Mouse (Mus musculus) yolk sac, embryonic 10.5 days (tissue): Measurements from ENCODE around the gene Rps6ka5.

Experiments used
- DNase-seq: peaks from one replicate; pipeline ENCODE4 v3.0.0-alpha.2; 2017; ENCODE audit warnings: low spot score

Gene Rps6ka5

DNA sequence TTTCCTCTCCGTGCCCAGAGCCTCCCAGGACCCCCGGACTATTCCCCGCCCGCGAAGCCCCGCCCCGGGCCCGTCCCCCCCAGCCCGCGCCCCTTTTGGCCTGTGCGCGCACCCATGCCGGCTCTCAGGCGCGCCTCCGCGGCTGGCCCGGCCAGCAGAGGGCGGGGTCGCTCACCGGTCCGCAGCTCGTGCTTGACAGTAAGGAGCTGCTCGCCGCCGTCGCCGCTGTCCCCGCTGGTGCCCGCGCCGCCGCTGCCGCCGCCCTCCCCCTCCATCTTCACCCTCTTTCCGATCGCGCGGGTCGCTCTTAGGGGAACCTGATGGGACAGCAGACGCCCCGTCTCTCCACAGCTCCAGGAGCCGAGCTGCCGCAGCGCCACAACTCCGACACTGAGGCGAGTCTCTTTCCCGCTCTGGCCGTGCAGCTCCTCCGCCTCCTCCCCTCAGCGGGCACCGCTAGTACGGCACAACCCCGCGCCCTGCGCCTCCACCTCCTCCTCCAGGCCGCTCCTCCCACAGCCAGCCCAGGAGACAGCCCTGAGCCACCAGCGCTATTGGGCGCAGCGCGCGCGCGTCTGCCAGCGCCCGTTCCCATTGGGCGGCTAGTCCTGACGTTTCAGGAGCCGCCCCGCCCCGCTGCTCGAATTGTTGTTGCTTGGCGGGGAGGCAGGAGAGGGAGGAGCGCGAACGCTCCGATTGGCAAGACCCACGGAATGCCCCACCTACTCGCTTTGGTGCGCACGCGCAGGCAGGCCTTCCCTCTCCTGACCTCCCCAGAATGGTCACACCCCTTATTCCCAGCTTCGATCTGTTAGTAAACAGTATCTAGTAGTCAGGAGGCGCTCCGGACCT, 2.0 kb downstream of the Rps6ka5 start:
- DNase-seq, result peak; percentile 100

GRCm38 (mm10) chr12:100724182-100724581, 2.6 kb downstream of the Rps6ka5 start:
- no peak for DNase-seq

DNA sequence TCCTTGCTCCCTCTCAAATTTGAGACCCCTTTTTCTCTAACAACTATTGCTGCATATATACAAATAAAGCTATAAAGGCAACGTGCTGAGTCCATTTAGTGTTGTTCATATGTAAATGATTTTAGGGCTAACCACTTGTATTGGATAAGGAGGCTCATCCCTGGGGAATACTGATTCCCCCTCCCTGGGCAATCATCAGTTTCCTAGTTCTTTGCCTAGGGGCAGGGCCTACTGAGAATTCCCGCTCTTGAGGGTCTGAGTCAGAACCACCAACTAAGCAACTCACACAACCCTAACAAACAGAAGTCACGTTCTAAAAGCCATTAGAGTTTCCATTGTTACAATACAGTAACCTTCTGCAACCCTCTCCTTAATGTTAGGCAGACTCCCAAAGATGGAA, 6.0 kb downstream of the Rps6ka5 start:
- DNase-seq, result no peak

- no peak for DNase-seq
Measured at GRCm38 (mm10) chr12:100717446-100717845, 9.3 kb downstream of the Rps6ka5 start.

DNA sequence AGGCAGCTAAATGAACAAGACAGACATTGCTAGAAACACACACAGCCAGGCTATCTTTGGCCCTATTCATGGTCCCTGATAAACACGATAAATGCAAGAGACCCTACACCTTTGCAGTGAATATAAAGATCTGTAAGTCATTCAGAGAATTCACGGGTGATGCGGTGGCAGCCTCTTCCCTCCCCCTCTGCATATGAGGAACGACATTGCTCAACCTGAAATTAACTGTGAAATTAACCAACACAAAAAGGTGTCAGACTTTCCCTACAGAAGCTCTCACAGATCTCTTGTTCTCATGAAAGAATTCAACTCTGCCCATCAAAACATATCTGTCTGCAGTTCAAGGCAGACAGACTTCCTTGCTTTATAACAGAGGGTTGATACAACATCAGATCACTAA, 9.8 kb downstream of the Rps6ka5 start:
- no peak for DNase-seq

- DNase-seq, result no peak
Measured at GRCm38 (mm10) chr12:100711819-100712218, 15.0 kb downstream of the Rps6ka5 start.

DNA sequence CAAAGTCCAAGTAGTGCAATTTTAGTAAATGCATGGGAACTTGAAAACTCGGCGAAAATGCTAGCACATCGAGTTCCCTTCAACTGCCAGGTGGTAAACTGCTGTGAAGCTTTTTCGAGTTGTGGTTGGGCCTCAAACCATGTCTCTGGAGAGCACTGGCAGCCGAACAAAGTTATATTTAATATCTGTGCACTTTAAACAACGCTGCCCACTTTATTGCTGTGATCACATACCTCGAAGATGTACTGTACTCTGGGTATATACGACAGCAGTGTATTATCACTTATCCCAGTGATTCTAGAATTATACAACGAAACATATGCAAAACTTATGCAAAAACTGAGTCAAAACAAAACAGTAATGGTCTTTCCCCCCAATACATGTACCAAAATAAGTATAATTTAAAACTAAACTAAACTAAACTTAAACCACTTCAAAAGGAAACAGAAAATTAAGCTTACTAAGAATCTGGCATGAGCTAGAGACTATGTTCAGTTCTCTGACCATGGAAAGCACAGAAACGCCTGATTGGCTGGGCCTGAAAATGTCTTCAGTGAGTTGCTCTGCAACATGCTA, 15.6 kb downstream of the Rps6ka5 start:
- no peak for DNase-seq

DNA sequence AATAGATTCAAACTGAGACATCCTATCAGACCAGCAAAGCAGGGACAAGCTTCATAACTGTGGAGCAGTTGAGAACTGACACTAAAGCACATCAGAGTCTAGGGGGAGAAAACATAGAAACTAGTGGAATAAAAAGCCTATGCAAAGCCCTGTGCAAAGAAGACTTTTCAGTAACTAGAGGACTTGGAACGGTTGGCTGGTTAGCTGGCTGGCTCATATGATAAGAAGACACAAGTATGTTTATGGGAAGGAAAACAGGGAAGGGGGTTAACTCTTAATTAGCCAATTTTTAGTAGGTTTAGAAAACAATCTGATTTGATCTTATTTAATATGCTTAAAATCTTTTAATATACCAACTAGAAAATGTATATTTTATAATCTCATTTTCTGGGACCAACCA, 16.4 kb downstream of the Rps6ka5 start:
- no peak for DNase-seq

DNA sequence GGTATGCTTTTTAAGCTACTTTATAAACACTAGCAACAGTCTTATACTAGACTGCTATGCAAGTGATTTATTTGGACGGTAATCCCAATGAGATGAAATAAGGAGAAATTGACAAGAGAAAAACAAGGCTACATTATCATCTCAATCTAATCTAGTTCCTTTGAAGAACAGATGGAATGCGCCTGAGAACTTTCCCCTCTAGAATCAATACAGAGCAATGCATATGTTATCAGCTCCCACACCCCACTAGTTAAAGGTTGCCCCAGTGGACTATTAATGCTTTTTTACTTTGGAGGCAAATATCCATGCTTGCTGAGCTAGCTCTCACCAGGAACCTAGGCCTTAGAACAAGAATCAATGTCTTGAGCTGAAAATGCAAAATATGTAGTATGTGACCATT, 19.5 kb downstream of the Rps6ka5 start:
- no peak for DNase-seq

DNA sequence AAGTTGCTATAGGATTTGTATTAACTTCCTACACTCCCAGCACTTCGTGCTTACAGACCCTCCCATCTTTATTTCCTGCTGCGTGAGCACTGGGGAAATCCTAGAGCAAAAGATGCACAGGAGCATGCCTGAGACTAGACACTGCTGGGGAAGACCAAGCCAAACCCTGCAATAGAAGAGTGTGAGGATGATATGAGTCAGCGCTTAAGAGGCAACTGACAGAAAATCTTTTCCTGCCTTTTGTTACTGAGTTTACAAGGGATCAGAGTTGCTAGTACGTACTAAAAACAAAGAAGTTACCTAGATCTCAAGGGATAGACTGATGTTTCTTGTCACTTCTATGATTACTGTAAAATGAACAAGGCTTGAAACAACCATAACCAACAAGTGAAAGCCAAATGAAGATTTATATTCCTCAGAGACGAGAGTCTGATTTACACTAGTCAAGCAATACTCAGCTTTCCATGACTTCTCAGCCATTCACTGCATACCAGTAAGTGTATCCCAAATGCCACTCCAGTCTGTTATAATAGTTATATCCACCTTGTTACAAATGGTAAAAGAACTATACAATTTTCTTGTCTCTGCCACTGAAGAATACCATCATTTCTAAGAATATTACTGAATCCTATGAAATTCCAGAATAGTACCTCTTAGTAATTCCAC, 21.6 kb downstream of the Rps6ka5 start:
- DNase-seq, result no peak

DNA sequence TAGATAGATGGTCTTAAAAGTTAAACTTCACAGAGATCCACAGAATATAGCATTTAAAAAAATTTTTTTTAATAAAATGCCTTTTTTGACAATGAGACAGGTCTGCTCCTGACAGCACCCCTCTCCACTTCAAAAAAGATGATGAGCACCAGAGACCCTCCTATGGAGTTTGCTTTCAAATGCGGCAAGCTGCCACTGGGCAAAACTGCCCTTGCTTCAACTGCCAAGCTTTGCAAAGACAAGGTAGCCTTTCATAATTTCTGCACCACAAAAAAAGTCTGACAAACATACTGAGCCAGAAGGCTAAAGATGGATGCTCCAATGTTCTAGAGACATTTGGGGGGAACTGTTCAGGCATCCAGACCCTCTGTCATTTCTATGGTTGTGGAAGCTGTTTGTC, 28.8 kb downstream of the Rps6ka5 start:
- no peak for DNase-seq

- DNase-seq, result no peak
Measured at GRCm38 (mm10) chr12:100696621-100697020, 30.2 kb downstream of the Rps6ka5 start.

GRCm38 (mm10) chr12:100695252-100695651, 31.5 kb downstream of the Rps6ka5 start:
- DNase-seq, result no peak

- DNase-seq, result no peak
Measured at GRCm38 (mm10) chr12:100692208-100692607, 34.6 kb downstream of the Rps6ka5 start.

GRCm38 (mm10) chr12:100690444-100690843, 36.3 kb downstream of the Rps6ka5 start:
- no peak for DNase-seq

- DNase-seq, result no peak
Measured at GRCm38 (mm10) chr12:100688177-100688576, 38.6 kb downstream of the Rps6ka5 start.

DNA sequence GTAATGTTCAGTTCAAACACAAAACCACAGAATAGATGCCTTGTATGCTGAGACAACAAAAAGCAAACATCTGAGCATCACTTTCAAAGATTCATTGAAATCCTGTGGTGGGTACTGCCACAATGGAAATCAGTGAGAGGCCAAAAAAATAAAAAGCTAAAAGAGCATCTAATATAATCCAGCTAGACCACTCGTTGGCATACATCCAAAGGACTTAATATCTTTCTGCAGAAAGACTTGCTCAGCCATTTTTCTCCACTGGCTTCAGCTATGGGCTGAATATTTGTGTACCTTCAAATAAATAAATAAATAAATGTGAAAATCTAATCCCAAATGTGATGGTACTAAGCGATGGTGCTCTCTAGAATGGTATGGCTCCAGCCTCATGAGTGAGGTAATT, 39.8 kb downstream of the Rps6ka5 start:
- no peak for DNase-seq

- no peak for DNase-seq
Measured at GRCm38 (mm10) chr12:100681752-100682151, 45.0 kb downstream of the Rps6ka5 start.

DNA sequence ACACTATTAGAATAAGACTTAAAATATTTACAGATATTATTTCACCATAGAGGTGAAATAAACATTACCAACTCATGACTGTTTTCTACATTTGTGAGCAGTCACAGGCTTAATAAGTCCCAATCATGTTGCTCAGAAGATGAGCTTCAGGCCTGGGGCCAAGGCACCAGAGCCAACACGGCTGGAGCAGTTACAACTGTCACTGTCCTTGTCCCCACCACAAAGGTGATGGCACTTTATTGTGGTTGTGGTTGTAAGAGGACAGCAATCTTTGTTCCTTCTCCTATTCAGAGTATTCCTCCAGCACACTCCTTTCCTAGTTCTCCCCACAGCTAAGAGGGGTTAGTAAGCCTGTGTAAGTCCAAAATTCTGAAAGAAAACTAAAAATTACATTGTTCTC, 45.5 kb downstream of the Rps6ka5 start:
- DNase-seq, result no peak

DNA sequence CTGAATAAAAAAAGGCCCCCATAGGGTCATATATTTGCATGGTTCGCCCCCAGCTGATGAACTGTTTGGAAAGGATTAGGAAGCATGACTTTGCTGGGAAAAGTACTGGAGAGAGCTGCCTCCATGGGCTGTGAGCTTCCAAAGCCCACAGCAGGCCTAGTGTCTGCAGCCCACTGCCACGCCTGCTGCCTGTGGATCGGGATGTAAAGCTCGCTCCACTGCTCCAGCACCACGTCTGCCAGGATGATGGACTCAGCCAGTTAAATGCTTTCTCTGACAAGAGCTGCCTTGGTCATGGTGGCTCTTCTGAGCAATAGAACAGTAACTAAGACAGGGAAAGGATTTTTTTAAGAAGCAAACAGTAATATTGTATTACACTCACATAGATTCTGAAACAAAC, 46.1 kb downstream of the Rps6ka5 start:
- DNase-seq, result no peak

- no peak for DNase-seq
Measured at GRCm38 (mm10) chr12:100670647-100671199, 56.1 kb downstream of the Rps6ka5 start.

GRCm38 (mm10) chr12:100665294-100665693, 61.5 kb downstream of the Rps6ka5 start:
- DNase-seq, result no peak

GRCm38 (mm10) chr12:100660076-100660475, 66.7 kb downstream of the Rps6ka5 start:
- DNase-seq, result no peak
